Mouse (Mus musculus): ENCODE data around the gene Armh3.

DNA sequence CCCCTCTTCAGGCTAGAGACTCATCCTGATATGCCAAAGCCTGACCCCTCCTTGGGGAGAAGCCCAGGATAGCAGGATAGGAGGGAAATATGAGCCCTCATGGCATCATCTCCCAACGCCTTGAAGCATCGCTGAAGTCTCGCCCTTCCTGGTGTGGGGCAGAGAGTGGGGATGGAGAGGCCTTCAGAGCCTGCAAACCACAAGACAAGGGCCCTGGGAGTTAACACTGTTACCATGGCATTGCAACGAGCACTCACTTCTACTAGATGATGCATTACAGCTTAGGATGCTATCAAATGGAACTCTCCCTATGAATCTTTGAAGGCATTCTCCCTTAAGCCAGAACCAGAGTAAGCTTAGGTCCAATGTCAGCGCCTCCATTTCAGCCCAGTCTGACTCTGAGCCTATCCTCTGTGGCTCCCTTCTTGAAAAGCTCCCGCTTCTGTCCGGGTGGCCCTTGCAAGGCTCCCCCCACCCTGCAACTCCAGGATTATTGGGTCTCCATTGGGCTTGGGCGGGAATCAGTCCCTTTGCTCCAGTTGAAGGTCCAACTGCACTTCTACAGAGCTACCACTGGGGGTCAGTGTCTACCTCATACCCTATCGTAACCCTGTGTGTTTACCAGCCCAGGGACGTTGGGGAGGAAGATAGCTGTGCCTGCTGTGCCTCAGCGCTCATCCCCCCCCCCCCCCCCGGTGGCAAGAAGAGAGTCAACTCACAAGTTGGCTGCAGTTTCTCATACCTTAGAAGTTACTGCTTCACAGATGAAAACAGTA is 193.5 kb downstream of the Armh3 start:
- peak; percentile 56; the same call in 1 of the 2 replicates for TF ChIP-seq CTCF (IDR thresholded peaks at IDR 0.05; ENCODE audit: borderline replicate concordance, insufficient read depth, low read length)
- TF ChIP-seq POLR2A (IDR thresholded peaks at IDR 0.05; ENCODE audit: low read depth, low read length) = no peak
